Mouse (Mus musculus) heart, postnatal 10 days (tissue): ENCODE results near the gene Mcf2l. TPM values are rescaled to one million over a fixed set of nuclear protein-coding genes. Genes with fewer than 3 reads are reported as not detected.

Source experiments
- DNase-seq, 2 experiments: peaks; one replicate each; pipeline ENCODE4 v3.0.0; 2021
- intact Hi-C: fragments of 180-260 bp; cut with DNase I; formaldehyde crosslinking; loops from one replicate; pipeline ENCODE4 v1.15.1; 2025
- total RNA-seq, 2 experiments: library from RNA; stranded (reverse); gene quantifications; 2 replicates each; pipeline ENCODE4 v1.2.3; 2021

The Mcf2l gene
- total RNA-seq, 2 experiments from 2014 or later = 56.4 to 88.8 TPM

DNA sequence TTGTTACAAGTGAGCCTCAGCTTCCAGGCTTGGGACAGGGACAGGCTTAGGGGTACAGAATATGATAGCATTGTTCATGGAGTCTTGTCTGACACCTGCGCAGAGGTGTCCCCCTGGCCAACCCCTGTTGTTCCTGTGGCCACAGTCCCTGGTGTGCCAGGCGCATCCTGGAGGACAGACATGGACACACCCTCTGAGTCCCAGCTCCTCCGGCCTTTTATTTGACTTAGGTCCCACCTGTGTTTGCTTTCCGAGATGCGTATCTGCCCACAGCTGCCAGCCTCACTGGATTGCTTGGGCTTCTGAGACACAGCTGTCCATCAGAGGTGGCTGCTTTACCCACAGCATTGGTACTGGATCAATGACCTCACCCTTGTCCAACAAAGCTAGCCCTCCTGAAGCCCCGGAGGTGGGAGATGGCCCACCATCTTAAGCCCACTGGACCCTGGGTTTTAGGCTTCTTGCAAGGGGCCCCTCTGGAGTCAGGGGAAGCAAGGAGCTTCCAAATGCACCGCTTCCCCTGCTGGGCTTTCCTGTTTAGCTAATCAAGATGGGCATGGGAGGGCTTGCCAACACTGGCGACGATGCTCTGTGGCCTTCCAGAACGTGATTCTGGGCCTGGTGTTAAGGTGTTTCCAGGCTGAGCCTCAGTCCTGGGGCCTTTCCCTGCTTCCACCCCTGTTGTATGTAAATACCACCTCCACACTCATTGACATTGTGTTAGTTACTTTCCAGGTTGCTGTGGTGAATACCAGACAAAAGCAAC, 67.7 kb downstream of the Mcf2l start:
- intact Hi-C loops = no loop called here
- DNase-seq = no peak

- intact Hi-C loops = no loop called here
- DNase-seq = no peak
Measured at GRCm38 (mm10) chr8:12947604-12948573, 74.3 kb downstream of the Mcf2l start.

DNA sequence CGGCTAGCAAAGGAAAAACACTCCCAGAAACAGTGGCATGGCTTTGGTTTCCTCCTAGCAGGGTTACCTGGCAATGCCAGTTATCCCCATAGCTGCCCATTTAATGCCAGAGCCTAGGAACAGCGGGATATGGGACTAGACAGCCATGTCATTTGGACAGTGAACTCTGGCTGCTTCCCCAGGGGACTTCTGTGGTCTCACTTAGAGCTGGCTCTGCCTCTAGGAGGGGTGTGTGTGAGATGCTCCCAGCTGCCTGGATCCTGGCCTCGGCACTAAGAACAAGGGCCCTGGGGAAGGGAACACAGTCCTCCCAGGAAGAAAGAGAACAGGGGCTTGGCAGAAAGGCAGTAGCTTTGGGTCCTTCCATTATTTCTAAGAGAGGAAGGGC, 75.0 kb downstream of the Mcf2l start:
- intact Hi-C loops = no loop called here
- no peak for DNase-seq

DNA sequence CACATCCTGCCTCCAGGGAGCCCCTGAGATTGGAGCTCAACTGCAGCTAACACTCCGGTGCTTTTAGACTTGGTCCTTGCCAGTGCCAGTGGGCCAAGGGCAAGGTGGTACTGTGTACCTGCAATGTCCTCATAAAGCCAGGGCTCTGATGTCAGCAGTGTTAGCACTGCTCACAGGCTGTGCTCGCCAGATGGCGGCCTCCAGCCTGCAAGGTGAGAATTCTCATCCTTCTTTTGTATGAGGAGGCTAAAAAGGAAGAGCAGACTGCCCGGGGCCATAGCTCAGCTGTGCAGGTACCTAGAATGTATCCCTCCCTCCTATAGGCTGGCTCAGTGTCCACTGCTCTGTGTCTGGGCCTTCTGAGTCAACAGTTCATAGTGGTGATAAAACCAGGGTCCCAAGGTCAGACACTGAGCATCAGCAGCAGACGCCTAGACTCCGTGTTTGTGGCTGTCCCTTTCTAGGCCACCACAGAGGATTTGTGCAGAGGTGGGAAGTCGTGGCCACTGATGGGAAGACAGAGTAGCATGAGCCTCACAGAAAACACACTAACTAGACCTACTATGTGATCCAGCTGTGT, 77.5 kb downstream of the Mcf2l start:
- no peak for DNase-seq
- intact Hi-C loops = no loop called here

- intact Hi-C loops = no loop called here
- no peak for DNase-seq
Measured at GRCm38 (mm10) chr8:12952699-12953098, 79.1 kb downstream of the Mcf2l start.

DNA sequence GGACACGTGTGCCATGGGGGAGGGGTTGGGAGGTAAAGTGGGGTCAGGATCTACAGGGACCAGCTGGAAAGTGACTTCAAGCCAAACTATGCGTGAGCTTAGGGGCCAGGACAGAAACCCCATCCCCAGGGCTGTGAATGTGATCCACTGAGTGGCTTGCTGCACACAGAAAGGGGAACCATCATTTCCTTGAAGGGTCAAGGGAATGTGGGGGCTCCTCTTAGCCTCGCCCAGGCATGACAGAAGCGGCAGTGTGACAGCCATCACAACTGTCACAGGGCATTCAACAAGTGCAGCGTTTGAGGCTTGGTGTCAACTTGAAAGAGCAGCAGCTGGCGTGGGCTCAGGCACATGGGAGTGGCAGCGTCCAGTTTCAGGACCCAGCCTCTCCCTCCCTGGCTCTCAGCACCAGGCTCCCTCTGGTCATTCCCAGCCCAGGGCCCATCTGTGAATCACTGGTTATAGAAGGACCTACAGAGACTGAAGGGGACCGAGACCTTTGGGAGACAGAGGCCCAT, 81.8 kb downstream of the Mcf2l start:
- intact Hi-C loops = no loop called here
- DNase-seq = no peak

GRCm38 (mm10) chr8:12955880-12956279, 82.3 kb downstream of the Mcf2l start:
- intact Hi-C loops = no loop called here
- DNase-seq = no peak

DNA sequence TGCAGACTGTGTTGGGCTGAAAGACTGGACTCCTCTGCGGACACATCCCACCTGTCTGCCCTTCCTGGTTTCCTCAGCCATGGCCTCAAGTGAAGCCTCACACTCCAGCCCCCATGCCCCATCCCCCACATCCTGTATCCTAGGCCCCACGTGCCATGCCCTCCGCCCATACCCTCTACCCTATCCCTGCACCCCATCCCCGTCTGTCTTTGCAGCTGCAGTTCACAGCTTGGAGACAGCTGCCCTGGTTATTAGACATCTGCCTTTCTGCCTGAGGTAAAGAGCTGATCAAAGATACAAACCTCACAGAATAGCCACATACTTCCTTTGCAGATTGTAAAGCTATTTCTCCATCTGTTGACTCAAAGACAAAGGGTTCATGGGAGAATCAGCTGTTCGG, 83.3 kb downstream of the Mcf2l start:
- no peak for DNase-seq
- intact Hi-C loops = no loop called here

GRCm38 (mm10) chr8:12957419-12957818, 83.8 kb downstream of the Mcf2l start:
- intact Hi-C loops = no loop called here
- DNase-seq = no peak

DNA sequence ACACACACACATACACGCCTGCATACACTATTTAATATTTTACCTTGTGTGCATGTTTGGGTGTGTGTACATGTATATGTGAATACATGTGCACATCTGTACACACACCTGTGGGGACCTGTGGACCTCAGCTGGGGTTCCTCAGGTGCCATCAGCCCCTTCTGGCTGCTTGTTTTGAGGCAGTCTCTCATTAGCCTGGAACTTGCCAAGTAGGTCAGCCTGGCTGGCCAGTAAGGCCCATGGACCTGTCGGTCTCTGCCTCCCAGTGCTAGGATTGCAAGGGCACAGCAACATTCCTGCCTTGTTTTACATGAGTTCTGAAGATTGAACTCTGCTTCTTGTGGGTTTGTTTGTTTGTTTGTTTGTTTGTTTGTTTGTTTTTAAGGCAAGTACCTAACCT, 87.0 kb downstream of the Mcf2l start:
- intact Hi-C loops = no loop called here
- no peak for DNase-seq

GRCm38 (mm10) chr8:12961211-12961610, 87.6 kb downstream of the Mcf2l start:
- DNase-seq = no peak
- intact Hi-C loops = no loop called here

GRCm38 (mm10) chr8:12961821-12962534, 88.4 kb downstream of the Mcf2l start:
- intact Hi-C loops = no loop called here
- DNase-seq = no peak

DNA sequence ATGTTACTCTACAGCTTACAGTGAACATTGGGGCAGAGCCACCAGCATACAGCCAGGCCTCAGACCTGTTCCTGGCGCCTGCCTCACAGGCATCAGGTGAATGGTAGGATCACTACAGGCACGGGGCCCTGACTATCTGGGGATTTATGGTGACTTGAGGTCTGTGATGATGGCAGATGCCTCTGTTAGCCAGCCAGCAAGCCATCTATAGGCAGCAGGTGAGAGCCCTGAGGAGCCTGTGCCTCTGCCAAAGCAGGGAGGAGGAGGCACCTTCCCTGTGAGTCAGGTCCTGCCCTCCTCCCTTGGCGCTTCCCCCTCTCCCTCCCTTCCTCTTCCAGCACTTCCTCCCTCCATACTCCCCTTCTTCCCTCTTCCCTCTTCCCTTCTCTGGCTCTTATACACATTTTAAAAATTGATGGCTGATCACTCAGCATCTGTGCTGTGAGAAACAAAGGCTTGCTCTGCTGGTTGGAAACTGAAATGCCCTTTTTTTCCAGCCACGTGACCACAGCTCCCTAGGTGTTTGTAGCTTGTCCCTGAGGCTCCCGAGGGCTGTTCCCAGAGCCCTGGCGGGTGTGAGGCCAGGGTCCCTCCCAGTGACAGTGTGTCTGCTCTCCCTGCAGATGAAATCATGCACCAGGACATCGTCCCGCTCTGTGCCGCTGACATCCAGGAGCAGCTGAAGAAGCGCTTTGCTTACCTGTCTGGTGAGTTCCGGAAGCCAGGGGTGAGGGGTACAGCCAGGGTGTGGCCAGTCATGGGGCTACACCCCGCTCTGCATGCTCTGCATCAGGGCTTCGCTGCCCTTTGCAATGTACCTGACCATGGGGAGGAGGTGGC, 89.2 kb downstream of the Mcf2l start:
- DNase-seq = no peak
- intact Hi-C loops = no loop called here

DNA sequence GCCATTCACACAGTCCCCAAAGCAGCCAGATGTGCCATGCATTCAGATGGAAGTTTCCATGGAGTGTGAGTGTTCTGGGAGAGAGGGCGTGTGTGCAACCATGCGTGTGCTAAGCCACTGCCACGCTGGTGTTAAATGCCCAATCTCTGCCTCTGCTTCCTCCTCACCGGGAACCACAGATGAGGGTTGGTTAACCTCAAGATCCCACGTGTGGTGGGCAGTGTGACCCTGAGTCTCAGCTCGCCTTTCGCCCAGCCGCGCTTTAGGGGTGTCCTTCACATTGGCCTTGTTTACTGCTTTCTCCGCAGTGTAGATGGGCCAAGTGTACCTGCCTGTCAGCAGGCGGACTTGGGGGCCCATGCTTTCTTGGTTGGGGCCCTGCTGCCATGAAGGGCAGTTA, 102.7 kb downstream of the Mcf2l start:
- no peak for DNase-seq
- intact Hi-C loops = loop anchor here (5.0 kb wide), 1 partner anchor 131 kb away; the partner anchor contains the start of genes Cul4a and Pcid2

GRCm38 (mm10) chr8:12976723-12977122, 103.1 kb downstream of the Mcf2l start:
- intact Hi-C loops = loop anchor here (5.0 kb wide), 1 partner anchor 131 kb away; the partner anchor contains the start of genes Cul4a and Pcid2
- no peak for DNase-seq

DNA sequence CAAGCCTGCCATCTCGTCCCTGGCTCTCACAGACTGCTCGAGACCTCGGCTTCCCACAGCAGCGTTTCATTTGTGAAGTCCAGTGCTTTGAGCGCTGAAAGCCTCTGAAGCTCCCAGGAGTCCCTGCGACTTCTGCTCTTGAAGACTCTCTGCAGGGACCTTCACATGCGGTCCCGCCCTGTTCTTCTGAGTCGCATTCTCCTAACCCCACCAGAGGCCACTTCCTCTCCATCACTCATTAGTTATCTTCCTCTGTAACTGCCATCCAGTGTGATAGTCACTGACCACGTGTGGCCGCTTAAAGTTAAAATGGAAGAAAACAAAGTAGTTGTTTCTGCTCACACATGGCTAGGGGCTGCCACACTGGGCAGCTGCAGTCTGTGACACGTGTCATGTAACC, 103.7 kb downstream of the Mcf2l start:
- intact Hi-C loops = loop anchor here (5.0 kb wide), 1 partner anchor 130 kb away; the partner anchor contains the start of genes Cul4a and Pcid2
- no peak for DNase-seq

DNA sequence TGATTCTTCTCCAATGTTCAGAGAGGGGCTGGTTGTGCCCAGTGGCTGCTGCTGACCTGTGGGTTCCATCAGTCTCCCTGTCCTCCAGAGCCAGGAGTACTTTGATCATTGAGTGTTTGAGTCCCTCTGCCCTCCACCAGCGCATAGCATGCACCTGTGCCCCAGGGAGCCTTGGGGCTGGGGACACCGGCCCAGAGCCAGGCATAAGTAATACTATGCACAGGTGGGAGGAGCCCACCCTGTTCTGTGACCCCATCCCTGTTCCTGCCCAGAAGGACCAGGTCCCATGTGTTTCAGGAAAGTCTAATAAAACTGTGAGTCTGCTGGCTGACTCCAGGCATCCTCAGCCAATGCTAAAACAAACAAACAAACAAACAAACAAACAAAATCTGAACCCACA, 104.7 kb downstream of the Mcf2l start:
- no peak for DNase-seq
- intact Hi-C loops = loop anchor here (2.0 to 5.0 kb wide), 2 partner anchors 129 to 234 kb away; partner anchors contain the start of genes Cul4a and Pcid2

DNA sequence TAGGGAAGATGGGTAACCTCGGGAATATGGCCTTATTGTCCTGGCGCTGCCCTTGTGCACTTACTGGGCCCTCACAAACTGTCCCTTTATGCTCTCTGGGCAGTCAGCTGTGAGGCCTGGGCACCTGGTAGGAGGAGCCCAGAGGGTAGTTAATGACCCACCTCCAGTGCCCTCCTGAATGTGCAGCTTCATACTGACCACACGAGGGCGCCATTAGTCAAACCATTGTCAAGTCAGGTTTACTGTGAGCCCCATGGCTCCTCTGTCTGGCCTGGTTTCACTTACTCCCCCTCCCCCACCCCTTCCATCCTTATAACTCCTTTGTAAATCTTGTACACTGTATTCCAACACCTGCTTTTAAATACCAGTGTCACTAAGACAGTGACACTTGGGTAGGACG, 105.1 kb downstream of the Mcf2l start:
- peak; percentile 61 to 72 for DNase-seq
- intact Hi-C loops = loop anchor here (2.0 to 5.0 kb wide), 2 partner anchors 129 to 234 kb away; partner anchors contain the start of genes Cul4a and Pcid2
